8 mouse cellular contexts compared by ENCODE assay signal in genomic region chr6:120835474-120836374, GRCm38 (mm10). TPM values are rescaled to one million over a fixed set of nuclear protein-coding genes. Genes with fewer than 3 reads are reported as not detected.
A peak's percentile ranks its signal among the peaks of the same experiment; 100 is the strongest.
DNase-seq lines count a peak whose midpoint lies in the region; ATAC-seq and TF ChIP-seq lines count a peak whose summit lies in the region.

Gene Bcl2l13 (plus strand): TSS chr6:120836212.

- no peaks in the 10 kb centered on the region for H3K9me3 ChIP-seq in forebrain, embryonic 16.5 days (ENCODE audit: control insufficient read depth, low read length)
- H3K9me3 ChIP-seq in lung, embryonic 14.5 days (ENCODE audit: low read depth, low read length), result no peaks in the 10 kb centered on the region

- peak within 1 kb of the TSS; percentile 91 for H3K27ac ChIP-seq in forebrain, embryonic 16.5 days (ENCODE audit: low read length)
- H3K27ac ChIP-seq in layer of hippocampus, adult 2 months, result peak within 1 kb of the TSS; percentile 100
- peak within 1 kb of the TSS; percentile 96 for H3K27ac ChIP-seq in lung, embryonic 14.5 days (ENCODE audit: low read depth)
- peak within 1 kb of the TSS; percentile 78 for H3K27ac ChIP-seq in olfactory bulb, adult 2 months (ENCODE audit: insufficient read depth, low read depth, low read length)
- H3K27ac ChIP-seq in thymus, adult 2 months (ENCODE audit: control insufficient read depth, insufficient read depth, low read length), result peak within 1 kb of the TSS; percentile 21

- 5% methylated on average over 40 of the region's 40 CpGs for WGBS in forebrain, embryonic 16.5 days
- 4% methylated on average over 40 of the region's 40 CpGs for WGBS in lung, embryonic 14.5 days
- 3% methylated on average over 40 of the region's 40 CpGs for WGBS in olfactory bulb, adult 2 months
- 2% methylated on average over 40 of the region's 40 CpGs for WGBS in thymus, adult 2 months

- H3K4me3 ChIP-seq in forebrain, embryonic 16.5 days (replicated peaks; ENCODE audit: low read length), result peak within 1 kb of the TSS; percentile 88
- H3K4me3 ChIP-seq in layer of hippocampus, adult 2 months, result peak within 1 kb of the TSS; percentile 100
- H3K4me3 ChIP-seq in lung, embryonic 14.5 days (ENCODE audit: low read depth, low read length), result peak within 1 kb of the TSS; percentile 86
- peak within 1 kb of the TSS; percentile 84 for H3K4me3 ChIP-seq in olfactory bulb, adult 2 months (ENCODE audit: insufficient read depth, low read depth, low read length)
- peak within 1 kb of the TSS; percentile 59 for H3K4me3 ChIP-seq in thymus, adult 2 months (ENCODE audit: control insufficient read depth, insufficient read depth, low read length)

- DNase-seq in ES-CJ7 (ENCODE audit: low read depth, low spot score), result peak; percentile 93
- DNase-seq in cerebellum, adult 11-12 months, result peak; percentile 90
- DNase-seq in heart, postnatal 36 days, result peak; percentile 100
- DNase-seq in layer of hippocampus, adult 2 months (ENCODE audit: low spot score in 2 of 2), result peak; percentile 88 to 95
- peak; percentile 95 for DNase-seq in lung, embryonic 14.5 days
- DNase-seq in thymus, adult 2 months, result peak; percentile 92

- intact Hi-C loops in heart, postnatal 36 days (cut with DNase I), result no loop called here

- TF ChIP-seq POLR2A in olfactory bulb, adult 2 months (IDR thresholded peaks at IDR 0.05; ENCODE audit: insufficient read depth, low read depth, low read length), result peak; percentile 82
- peak; percentile 85 for TF ChIP-seq POLR2A in thymus, adult 2 months (IDR thresholded peaks at IDR 0.05; ENCODE audit: control insufficient read depth, extremely low read depth, insufficient read depth, low read length, poor library complexity)

- H3K4me1 ChIP-seq in forebrain, embryonic 16.5 days (replicated peaks; ENCODE audit: control insufficient read depth, insufficient read depth, low read length), result peaks cover 13% of the 10 kb centered on the region
- peaks cover 2% of the 10 kb centered on the region; the same call in 1 of the 2 replicates for H3K4me1 ChIP-seq in lung, embryonic 14.5 days (ENCODE audit: insufficient read depth)
- H3K4me1 ChIP-seq in olfactory bulb, adult 2 months (ENCODE audit: control insufficient read depth, insufficient read depth, low read length), result 0 out of 2 replicates have a peak, but pooled peaks cover 2% of the 10 kb centered on the region
- H3K4me1 ChIP-seq in thymus, adult 2 months (replicated peaks; ENCODE audit: control insufficient read depth, insufficient read depth, low read length), result no peaks in the 10 kb centered on the region

- no peaks in the 10 kb centered on the region for H3K27me3 ChIP-seq in forebrain, embryonic 16.5 days (replicated peaks; ENCODE audit: control insufficient read depth, insufficient read depth, low read length)
- no peaks in the 10 kb centered on the region for H3K27me3 ChIP-seq in lung, embryonic 14.5 days (ENCODE audit: insufficient read depth, low read length)
- H3K27me3 ChIP-seq in thymus, adult 2 months (ENCODE audit: control insufficient read depth, insufficient read depth, low read length), result no peaks in the 10 kb centered on the region

- TF ChIP-seq CTCF in layer of hippocampus, adult 2 months (conservative IDR thresholded peaks at IDR 0.05), result peak; percentile 68
- peak; percentile 64 for TF ChIP-seq CTCF in lung, embryonic 14.5 days (IDR thresholded peaks at IDR 0.05; ENCODE audit: low read depth)
- TF ChIP-seq CTCF in olfactory bulb, adult 2 months (IDR thresholded peaks at IDR 0.05; ENCODE audit: insufficient read depth, low read depth, low read length), result no peak
- no peak for TF ChIP-seq CTCF in thymus, adult 2 months (IDR thresholded peaks at IDR 0.05; ENCODE audit: borderline replicate concordance, control insufficient read depth, extremely low read depth, insufficient read depth, low read length, poor library complexity)

- no peaks in the 10 kb centered on the region for H3K36me3 ChIP-seq in forebrain, embryonic 16.5 days (ENCODE audit: control insufficient read depth, insufficient read depth)
- H3K36me3 ChIP-seq in lung, embryonic 14.5 days (ENCODE audit: insufficient read depth), result no peaks in the 10 kb centered on the region
- H3K36me3 ChIP-seq in thymus, adult 2 months (ENCODE audit: control insufficient read depth, insufficient read depth, low read length), result no peaks in the 10 kb centered on the region

- peak within 1 kb of the TSS; percentile 95 for H3K9ac ChIP-seq in forebrain, embryonic 16.5 days (replicated peaks; ENCODE audit: low read depth, low read length)
- H3K9ac ChIP-seq in lung, embryonic 14.5 days, result peak within 1 kb of the TSS; percentile 98

- peak within 1 kb of the TSS; percentile 74 for H3K4me2 ChIP-seq in forebrain, embryonic 16.5 days (ENCODE audit: low read length)
- H3K4me2 ChIP-seq in lung, embryonic 14.5 days, result peak within 1 kb of the TSS; percentile 76

- ATAC-seq in forebrain, embryonic 16.5 days, result peak; percentile 95
- peak; percentile 92 for ATAC-seq in lung, embryonic 14.5 days (ENCODE audit: insufficient read depth)

RNA-seq across cellular contexts. Expression of gene Bcl2l13, which starts in this region (rescaled TPM):
- 32.8 and 35.2 TPM in 2 replicates for polyA plus RNA-seq in forebrain, embryonic 16.5 days (2015; fragmentation: Nextera tagmentation; extraction: Ambion mirVana)
- total RNA-seq in heart, postnatal 36 days (2021), result 10 to 100 TPM; 81.5 to 88.1 TPM
- total RNA-seq in layer of hippocampus, adult 2 months (2021), result 10 to 100 TPM; 36.8 to 47.3 TPM
- 34.4 and 34.6 TPM in 2 replicates for polyA plus RNA-seq in lung, embryonic 14.5 days (2014; fragmentation: Nextera tagmentation; extraction: Ambion mirVana)
- not detected in 2 replicates for polyA plus RNA-seq in olfactory bulb, adult 2 months (2012; ENCODE audit: insufficient read depth, insufficient read length, low replicate concordance, missing spikeins)
- polyA plus RNA-seq in thymus, adult 2 months (2012; rRNA removed), result 43.5 and 48.0 TPM in 2 replicates

Comparison
In these comparisons a context has a peak if more than half of its experiments do, and no peak if none do; other contexts are left out.
1. Peak in every context shown above with its lines: DNase-seq, ATAC-seq, H3K4me3 ChIP-seq and H3K27ac ChIP-seq.
2. H3K27ac ChIP-seq: peak in every context shown above with its lines; median percentile 100 in layer of hippocampus, adult 2 months; 96 in lung, embryonic 14.5 days; 91 in forebrain, embryonic 16.5 days; 78 in olfactory bulb, adult 2 months; 21 in thymus, adult 2 months.
3. CTCF ChIP-seq: peak in layer of hippocampus, adult 2 months (single experiment) and lung, embryonic 14.5 days (single experiment); none in olfactory bulb, adult 2 months (single experiment) and thymus, adult 2 months (single experiment).